Mouse (Mus musculus): ENCODE measurements around the gene Sumf1. TPM values are rescaled to one million over a fixed set of nuclear protein-coding genes. Genes with fewer than 3 reads are reported as not detected.

Sumf1 gene
- polyA plus RNA-seq, 1 experiment from 2014 or later = 22.1 TPM

GRCm38 (mm10) chr6:108061121-108061520 is 124.3 kb downstream of the Sumf1 start:
- Histone ChIP-seq H3K4me3 (ENCODE audit: low read length) (no peak overlapping the region), H3K36me3 (ENCODE audit: control insufficient read depth, insufficient read depth, low read length) (no peaks in the 10 kb centered on the region), H3K4me2 (ENCODE audit: low read depth, low read length) (no peak overlapping the region), H3K9me3 (ENCODE audit: control insufficient read depth, low read length) (no peaks in the 10 kb centered on the region), H3K27me3 (replicated peaks; ENCODE audit: control insufficient read depth, insufficient read depth, low read length) (no peaks in the 10 kb centered on the region), H3K4me1 (ENCODE audit: control insufficient read depth, insufficient read depth, low read length) (no peaks in the 10 kb centered on the region), H3K27ac (ENCODE audit: low read length) (no peak overlapping the region), H3K9ac (ENCODE audit: low read depth, low read length) (no peak overlapping the region)
- ATAC-seq = no peak
- WGBS = 79% methylated on average over 3 of the region's 3 CpGs

- no peak overlapping the region for H3K4me3 ChIP-seq (ENCODE audit: low read length)
- no peaks in the 10 kb centered on the region for H3K9me3 ChIP-seq (ENCODE audit: control insufficient read depth, low read length)
- H3K9ac ChIP-seq (ENCODE audit: low read depth, low read length) = no peak overlapping the region
- H3K36me3 ChIP-seq (ENCODE audit: control insufficient read depth, insufficient read depth, low read length) = no peaks in the 10 kb centered on the region
- H3K4me2 ChIP-seq (ENCODE audit: low read depth, low read length) = no peak overlapping the region
- WGBS = 91% methylated on average over 5 of the region's 5 CpGs
- no peak overlapping the region for H3K27ac ChIP-seq (ENCODE audit: low read length)
- no peaks in the 10 kb centered on the region for H3K27me3 ChIP-seq (replicated peaks; ENCODE audit: control insufficient read depth, insufficient read depth, low read length)
- no peak for ATAC-seq
- H3K4me1 ChIP-seq (ENCODE audit: control insufficient read depth, insufficient read depth, low read length) = no peaks in the 10 kb centered on the region
Measured at GRCm38 (mm10) chr6:108058066-108058465, 127.3 kb downstream of the Sumf1 start.

GRCm38 (mm10) chr6:108057353-108057752 is 128.0 kb downstream of the Sumf1 start:
- Histone ChIP-seq H3K9ac (ENCODE audit: low read depth, low read length) (no peak overlapping the region), H3K4me3 (ENCODE audit: low read length) (no peak overlapping the region), H3K4me2 (ENCODE audit: low read depth, low read length) (no peak overlapping the region), H3K27ac (ENCODE audit: low read length) (no peak overlapping the region), H3K27me3 (replicated peaks; ENCODE audit: control insufficient read depth, insufficient read depth, low read length) (no peaks in the 10 kb centered on the region), H3K4me1 (ENCODE audit: control insufficient read depth, insufficient read depth, low read length) (no peaks in the 10 kb centered on the region), H3K9me3 (ENCODE audit: control insufficient read depth, low read length) (no peaks in the 10 kb centered on the region), H3K36me3 (ENCODE audit: control insufficient read depth, insufficient read depth, low read length) (no peaks in the 10 kb centered on the region)
- ATAC-seq = no peak
- WGBS = 65% methylated on average over 4 of the region's 4 CpGs

Other genes starting within 250 kb of the Sumf1 start
- gene Setmar, start 120.5 kb downstream of the Sumf1 start, polyA plus RNA-seq (2015; fragmentation: Nextera tagmentation; extraction: Ambion mirVana) = 6.4 and 6.5 TPM in 2 replicates
- 5.9 and 6.2 TPM in 2 replicates for gene Itpr1, start 27.5 kb upstream of the Sumf1 start, polyA plus RNA-seq (2015; fragmentation: Nextera tagmentation; extraction: Ambion mirVana)